Mouse (Mus musculus) left cerebral cortex, adult 2 months (tissue): ENCODE measurements around the gene Ankrd33b. TPM values are rescaled to one million over a fixed set of nuclear protein-coding genes. Genes with fewer than 3 reads are reported as not detected.
A peak's percentile ranks its signal among the peaks of the same experiment; 100 is the strongest.

Source experiments
- DNase-seq, 2 experiments: peaks; one replicate each; pipeline ENCODE4 v3.0.0; 2021 to 2022; ENCODE audit warnings: low spot score in 2 of 2, mixed read lengths in 1 of 2; ENCODE audit errors: extremely low spot score in 1 of 2
- H3K27ac ChIP-seq: fragments of 200-600 bp; 2 replicates; pipeline ENCODE4 v1.8.1; 2022
- H3K4me3 ChIP-seq: fragments of 200-600 bp; 2 replicates; pipeline ENCODE4 v1.8.1; 2022
- CTCF ChIP-seq: fragments of 200-600 bp; IDR thresholded peaks from 2 replicates; pipeline ENCODE4 v1.8.1; 2022; ENCODE audit warnings: antibody characterized with exemption, mild to moderate bottlenecking, moderate library complexity
- intact Hi-C: fragments of 180-260 bp; cut with DNase I; formaldehyde crosslinking; loops from one replicate; pipeline ENCODE4 v1.15.1; 2025
- long read RNA-seq, 2 experiments: library from polyadenylated mRNA; stranded (forward); transcript quantifications; one replicate each; pipeline ENCODE4 v2.0.0; 2021; ENCODE audit warnings: borderline mapping rate in 2 of 2
- total RNA-seq, 2 experiments: library from RNA; stranded (reverse); gene quantifications; 2 replicates each; pipeline ENCODE4 v1.2.3; 2021

Ankrd33b gene
- 10 to 100 TPM; 79.6 to 93.7 TPM for total RNA-seq
- long read RNA-seq, experiment 1, full-length matches to known transcripts: 39 of 60 reads
- long read RNA-seq, experiment 1, partial matches to known transcripts: 1 of 60 reads
- long read RNA-seq, experiment 1, other reads (novel, unspliced or antisense): 20 of 60 reads
- long read RNA-seq, experiment 2, full-length matches to known transcripts: 29 of 46 reads
- long read RNA-seq, experiment 2, partial matches to known transcripts: 0 of 46 reads
- long read RNA-seq, experiment 2, other reads (novel, unspliced or antisense): 17 of 46 reads

GRCm38 (mm10) chr15:31367481-31368200 is at the start of gene Ankrd33b:
Ankrd33b (minus strand) TSS chr15:31367726.
- DNase-seq: peak; percentile 64 to 69
- Histone ChIP-seq H3K27ac (peak within 1 kb of the TSS; percentile 96), H3K4me3 (peak within 1 kb of the TSS; percentile 88)
- TF ChIP-seq CTCF: no peak
- intact Hi-C loops: loop anchor here (2.0 to 5.0 kb wide), 3 partner anchors 25 to 80 kb away; no protein-coding TSS in a partner anchor

- Histone ChIP-seq H3K4me3 (no peak overlapping the region), H3K27ac (no peak overlapping the region)
- intact Hi-C loops: no loop called here
- TF ChIP-seq CTCF: no peak
- DNase-seq: no peak
These were observed 47.7 kb upstream of the Ankrd33b start for GRCm38 (mm10) chr15:31415181-31415580.

GRCm38 (mm10) chr15:31414179-31414898 is 46.8 kb upstream of the Ankrd33b start:
- TF ChIP-seq CTCF: no peak
- Histone ChIP-seq H3K4me3 (no peak overlapping the region), H3K27ac (no peak overlapping the region)
- intact Hi-C loops: no loop called here
- DNase-seq: no peak

GRCm38 (mm10) chr15:31413662-31414061 is 46.1 kb upstream of the Ankrd33b start:
- no peak for DNase-seq
- no peak overlapping the region for H3K27ac ChIP-seq
- no peak for TF ChIP-seq CTCF
- no peak overlapping the region for H3K4me3 ChIP-seq
- intact Hi-C loops: no loop called here

GRCm38 (mm10) chr15:31412933-31413332 is 45.4 kb upstream of the Ankrd33b start:
- Histone ChIP-seq H3K27ac (no peak overlapping the region), H3K4me3 (no peak overlapping the region)
- intact Hi-C loops: no loop called here
- DNase-seq: no peak
- no peak for TF ChIP-seq CTCF

GRCm38 (mm10) chr15:31412436-31412835 is 44.9 kb upstream of the Ankrd33b start:
- no peak for TF ChIP-seq CTCF
- no peak overlapping the region for H3K27ac ChIP-seq
- DNase-seq: no peak
- intact Hi-C loops: no loop called here
- H3K4me3 ChIP-seq: no peak overlapping the region

GRCm38 (mm10) chr15:31407490-31407889 is 40.0 kb upstream of the Ankrd33b start:
- H3K4me3 ChIP-seq: no peak overlapping the region
- no peak for TF ChIP-seq CTCF
- intact Hi-C loops: no loop called here
- DNase-seq: no peak
- H3K27ac ChIP-seq: no peak overlapping the region

GRCm38 (mm10) chr15:31406881-31407280 is 39.4 kb upstream of the Ankrd33b start:
- no peak for TF ChIP-seq CTCF
- H3K4me3 ChIP-seq: no peak overlapping the region
- no peak overlapping the region for H3K27ac ChIP-seq
- intact Hi-C loops: no loop called here
- DNase-seq: no peak

- no peak for DNase-seq
- no peak overlapping the region for H3K4me3 ChIP-seq
- H3K27ac ChIP-seq: no peak overlapping the region
- intact Hi-C loops: no loop called here
- TF ChIP-seq CTCF: no peak
These were observed 36.8 kb upstream of the Ankrd33b start for GRCm38 (mm10) chr15:31404346-31404745.

- no peak for DNase-seq
- no peak for TF ChIP-seq CTCF
These were observed 34.8 kb upstream of the Ankrd33b start for GRCm38 (mm10) chr15:31402200-31402892.

GRCm38 (mm10) chr15:31400974-31401373 is 33.4 kb upstream of the Ankrd33b start:
- no peak for DNase-seq
- TF ChIP-seq CTCF: no peak
- Histone ChIP-seq H3K27ac (no peak overlapping the region), H3K4me3 (no peak overlapping the region)
- intact Hi-C loops: no loop called here

More at GRCm38 (mm10) chr15:31402200-31402892, 34.8 kb upstream of the Ankrd33b start:
- no peak overlapping the region for H3K4me3 ChIP-seq
- intact Hi-C loops: no loop called here
- H3K27ac ChIP-seq: no peak overlapping the region
